Mouse (Mus musculus): ENCODE results near the gene D630003M21Rik. TPM values are rescaled to one million over a fixed set of nuclear protein-coding genes. Genes with fewer than 3 reads are reported as not detected.
A peak's percentile ranks its signal among the peaks of the same experiment; 100 is the strongest.

The D630003M21Rik gene
- total RNA-seq, 2 experiments from 2014 or later = not detected

GRCm38 (mm10) chr2:158169351-158169750, 59.7 kb downstream of the D630003M21Rik start:
- ATAC-seq (ENCODE audit: poor library complexity, severe bottlenecking) = no peak

- no peak for ATAC-seq (ENCODE audit: poor library complexity, severe bottlenecking)
Observed at GRCm38 (mm10) chr2:158168741-158169211, 60.2 kb downstream of the D630003M21Rik start.

GRCm38 (mm10) chr2:158167496-158168205, 61.4 kb downstream of the D630003M21Rik start:
- ATAC-seq (ENCODE audit: poor library complexity, severe bottlenecking) = no peak

- ATAC-seq (ENCODE audit: poor library complexity, severe bottlenecking) = peak; percentile 95
Observed at GRCm38 (mm10) chr2:158166628-158167027, 62.4 kb downstream of the D630003M21Rik start.

GRCm38 (mm10) chr2:158165776-158166175, 63.2 kb downstream of the D630003M21Rik start:
- ATAC-seq (ENCODE audit: poor library complexity, severe bottlenecking) = no peak

- ATAC-seq (ENCODE audit: poor library complexity, severe bottlenecking) = peak; percentile 26
Observed at GRCm38 (mm10) chr2:158163034-158163433, 66.0 kb downstream of the D630003M21Rik start.

- ATAC-seq (ENCODE audit: poor library complexity, severe bottlenecking) = peak; percentile 26; the same call in 1 of the 2 replicates
Observed at GRCm38 (mm10) chr2:158161761-158162160, 67.3 kb downstream of the D630003M21Rik start.

GRCm38 (mm10) chr2:158159376-158160235, 69.4 kb downstream of the D630003M21Rik start:
- ATAC-seq (ENCODE audit: poor library complexity, severe bottlenecking) = peak; percentile 79

- no peak for ATAC-seq (ENCODE audit: poor library complexity, severe bottlenecking)
Observed at GRCm38 (mm10) chr2:158157654-158158053, 71.4 kb downstream of the D630003M21Rik start.

GRCm38 (mm10) chr2:158156487-158156886, 72.5 kb downstream of the D630003M21Rik start:
- ATAC-seq (ENCODE audit: poor library complexity, severe bottlenecking) = peak; percentile 34

- ATAC-seq (ENCODE audit: poor library complexity, severe bottlenecking) = no peak
Observed at GRCm38 (mm10) chr2:158155615-158156014, 73.4 kb downstream of the D630003M21Rik start.

- no peak for ATAC-seq (ENCODE audit: poor library complexity, severe bottlenecking)
Observed at GRCm38 (mm10) chr2:158155101-158155500, 73.9 kb downstream of the D630003M21Rik start.

GRCm38 (mm10) chr2:158154641-158155040, 74.4 kb downstream of the D630003M21Rik start:
- no peak for ATAC-seq (ENCODE audit: poor library complexity, severe bottlenecking)

- ATAC-seq (ENCODE audit: poor library complexity, severe bottlenecking) = peak; percentile 78
Observed at GRCm38 (mm10) chr2:158153728-158154343, 75.2 kb downstream of the D630003M21Rik start.

GRCm38 (mm10) chr2:158152685-158153309, 76.2 kb downstream of the D630003M21Rik start:
- ATAC-seq (ENCODE audit: poor library complexity, severe bottlenecking) = no peak

GRCm38 (mm10) chr2:158151077-158151476, 77.9 kb downstream of the D630003M21Rik start:
- ATAC-seq (ENCODE audit: poor library complexity, severe bottlenecking) = no peak

GRCm38 (mm10) chr2:158146971-158147370, 82.1 kb downstream of the D630003M21Rik start:
- no peak for ATAC-seq (ENCODE audit: poor library complexity, severe bottlenecking)

GRCm38 (mm10) chr2:158146223-158146622, 82.8 kb downstream of the D630003M21Rik start, which contains the start of gene Tgm2:
Tgm2 (minus strand) TSS chr2:158146436.
- peak; percentile 90 for ATAC-seq (ENCODE audit: poor library complexity, severe bottlenecking)

GRCm38 (mm10) chr2:158145528-158146065, 83.4 kb downstream of the D630003M21Rik start:
- no peak for ATAC-seq (ENCODE audit: poor library complexity, severe bottlenecking)

All from megakaryocyte, adult 5-6 weeks (primary cell).